Mouse (Mus musculus): ENCODE results near the gene Doc2a.

Gene Doc2a
- long read RNA-seq, experiment 1: 0 reads
- long read RNA-seq, experiment 2: 0 reads

DNA sequence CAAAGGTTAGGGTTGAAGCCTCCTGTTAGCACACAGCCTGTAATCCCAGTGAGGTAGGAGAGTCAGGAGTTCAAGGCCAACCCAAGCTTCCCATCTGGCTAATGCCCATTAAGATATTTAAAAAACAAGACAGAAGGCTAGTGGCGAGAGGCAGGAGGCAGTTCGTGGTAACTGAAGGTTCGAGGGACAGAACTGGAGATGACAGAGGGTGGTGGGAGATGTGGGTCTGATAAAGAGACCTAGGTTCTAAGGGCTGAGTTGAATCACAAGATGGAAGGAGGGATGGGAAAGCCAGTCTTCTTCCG, at the start of gene Doc2a:
TSS of gene Doc2a (plus strand) at position 301 of the 305 bp plus-strand sequence.
- intact Hi-C loops (cut with DNase I): no loop called here

DNA sequence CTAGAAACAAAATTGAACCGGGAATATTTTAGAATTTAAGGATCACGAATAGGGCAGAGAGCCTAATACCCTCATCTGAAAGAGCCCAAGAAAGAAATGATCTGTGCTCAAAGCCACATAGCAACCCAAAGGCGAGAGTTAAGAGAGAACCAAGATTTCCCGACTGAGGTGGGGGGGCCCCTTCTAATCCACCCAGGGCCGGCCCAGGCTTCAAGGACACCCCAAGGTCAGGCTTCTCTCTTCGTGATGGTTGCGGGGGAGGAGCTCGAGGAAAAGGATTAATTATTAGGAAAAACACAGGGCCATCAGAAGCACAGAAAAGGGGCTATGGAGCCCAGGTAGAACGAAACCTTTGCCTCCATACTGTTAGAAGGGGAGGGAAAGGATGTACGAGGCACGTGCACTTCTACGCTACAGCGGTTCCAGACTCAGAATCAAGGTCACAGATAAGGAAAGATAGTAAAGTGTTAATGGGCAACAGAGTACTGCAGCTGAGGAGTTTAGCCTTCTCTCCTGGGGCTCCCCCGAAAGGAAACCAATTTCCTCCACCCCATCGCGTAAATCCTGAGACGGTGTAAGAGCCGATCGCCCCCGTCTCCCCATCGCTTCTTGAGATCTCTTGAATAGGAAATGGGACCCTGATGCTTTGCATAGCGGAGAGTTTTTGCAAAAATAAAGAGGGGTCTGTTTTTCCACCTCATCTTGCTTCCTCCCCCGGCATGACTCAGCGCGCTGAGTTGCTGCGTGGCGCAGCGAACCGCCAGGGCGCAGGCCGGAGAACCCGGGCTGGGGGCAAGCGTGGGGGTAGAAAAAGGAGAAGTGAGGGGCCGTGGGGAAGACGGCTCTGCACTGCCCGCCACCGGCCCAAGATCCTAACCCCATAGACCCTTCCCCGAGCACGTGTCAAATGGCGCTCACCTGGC, 48.8 kb upstream of the Doc2a start:
- intact Hi-C loops (cut with DNase I): loop anchor here (5.0 kb wide), 1 partner anchor 36 kb away; no protein-coding TSS in a partner anchor

DNA sequence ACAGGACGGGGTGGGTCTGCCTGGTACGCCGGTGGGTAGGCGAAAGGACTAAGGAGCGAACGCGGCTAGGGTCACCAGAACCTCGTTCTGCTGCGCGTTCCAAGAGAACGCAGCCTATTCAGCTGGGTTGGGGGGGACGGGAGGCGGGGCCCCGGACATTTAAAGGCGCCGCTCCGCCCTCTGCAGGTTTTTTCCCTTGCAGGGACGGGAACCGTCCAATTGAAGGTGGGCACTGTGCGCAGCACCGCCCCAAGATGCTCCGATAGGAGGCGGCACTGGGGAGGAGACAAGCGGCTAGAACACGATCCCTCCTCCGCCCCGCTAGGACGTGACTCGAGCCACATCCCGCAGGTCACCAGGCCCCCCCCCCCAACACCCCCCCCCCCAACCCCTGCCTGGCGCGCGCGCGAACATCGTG, 48.2 kb upstream of the Doc2a start:
- intact Hi-C loops (cut with DNase I): loop anchor here (5.0 kb wide), 1 partner anchor 37 kb away; no protein-coding TSS in a partner anchor

DNA sequence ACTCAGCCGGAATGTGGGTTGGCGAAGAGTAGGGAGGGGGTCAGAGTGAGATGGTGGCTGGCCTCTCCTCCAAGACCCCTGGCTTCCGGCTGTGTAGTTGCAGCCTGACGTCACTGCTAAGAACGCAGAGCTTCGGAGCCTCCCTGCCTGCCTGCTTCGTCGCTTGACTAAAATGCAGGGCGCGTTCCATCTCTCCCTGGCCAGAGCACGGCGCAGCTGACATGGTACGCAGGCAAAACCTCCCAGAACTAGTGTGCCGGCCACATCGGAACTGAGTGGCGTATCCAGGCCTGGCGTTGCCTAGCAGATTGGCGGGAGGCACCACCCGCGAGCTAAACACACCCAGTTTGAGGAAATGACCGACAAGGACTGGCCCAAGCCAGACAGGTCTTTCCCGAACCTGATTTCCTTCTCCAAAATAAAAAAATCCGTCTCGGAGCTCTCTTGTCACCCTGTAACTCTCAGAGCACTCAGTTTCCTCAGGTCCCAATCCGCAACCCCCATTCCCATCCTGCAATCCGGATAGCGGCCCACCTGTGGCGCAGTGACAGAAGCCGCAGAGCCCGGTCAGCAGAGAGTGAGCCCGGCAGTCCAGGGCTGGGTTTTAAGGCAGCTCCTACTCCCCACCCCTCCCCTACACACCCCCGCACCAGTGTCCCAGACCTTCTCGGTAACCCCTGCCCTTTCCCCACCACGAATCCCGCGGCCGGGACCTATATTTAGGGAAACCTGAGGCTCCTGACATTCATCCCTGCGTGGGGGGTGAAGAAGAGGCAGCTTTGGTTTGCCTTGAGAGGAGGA, 47.5 kb upstream of the Doc2a start:
- intact Hi-C loops (cut with DNase I): loop anchor here (5.0 kb wide), 1 partner anchor 37 kb away; no protein-coding TSS in a partner anchor

DNA sequence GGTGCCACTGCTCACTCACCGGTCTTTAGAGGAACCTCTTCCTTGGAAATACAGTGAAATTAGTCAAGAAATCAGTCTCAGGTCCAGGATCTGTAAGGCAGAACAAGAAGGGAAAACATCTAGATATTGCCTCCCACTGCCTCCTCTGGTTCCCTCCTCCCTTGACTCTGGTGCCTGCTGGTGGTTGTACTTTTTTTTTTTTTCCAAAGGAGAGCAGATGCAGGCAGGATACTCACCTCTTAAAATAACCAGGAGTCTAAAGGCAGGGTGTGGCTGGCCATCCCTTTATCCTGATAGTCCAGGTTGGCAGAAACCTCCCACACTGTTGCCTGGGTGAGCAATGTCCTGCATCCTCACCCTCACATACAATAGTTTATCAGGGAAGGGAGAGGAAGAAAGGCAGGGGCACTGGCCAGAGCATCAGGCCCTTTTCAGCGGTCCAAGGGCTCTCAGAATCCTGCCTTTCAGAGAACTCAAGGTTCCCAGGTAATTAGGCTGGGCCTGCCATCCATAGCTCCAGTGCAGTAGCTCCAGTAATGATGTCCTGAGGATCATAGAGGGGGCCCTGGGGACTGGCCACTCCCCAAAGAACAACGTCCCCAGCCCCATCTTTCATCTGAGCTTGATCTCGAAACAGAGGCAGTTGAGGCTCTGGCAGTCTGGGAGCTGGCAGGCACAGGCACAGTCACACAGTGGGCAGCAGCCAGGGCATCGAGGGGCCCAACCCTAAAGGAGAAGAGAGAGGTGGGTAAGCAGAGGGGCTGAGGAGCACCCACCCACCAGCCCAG, 46.8 kb upstream of the Doc2a start:
- intact Hi-C loops (cut with DNase I): no loop called here

DNA sequence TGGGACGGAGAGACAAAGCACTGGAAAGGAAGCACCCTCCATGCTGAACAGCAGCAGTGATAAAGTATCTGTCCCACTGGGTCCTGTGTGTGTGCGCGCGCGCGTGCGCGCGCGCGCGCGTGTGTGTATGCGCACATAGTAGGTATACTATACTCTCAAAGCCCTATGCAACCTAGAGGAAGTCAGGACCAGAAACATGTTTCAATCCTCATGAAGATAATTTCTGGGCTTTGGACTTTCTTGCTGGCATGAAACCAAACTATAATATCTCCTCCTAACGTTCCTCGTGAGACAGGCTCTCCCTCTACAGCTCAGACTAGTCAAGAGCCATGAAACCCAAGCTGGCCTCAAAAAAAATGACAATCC, 46.2 kb upstream of the Doc2a start:
- intact Hi-C loops (cut with DNase I): no loop called here

DNA sequence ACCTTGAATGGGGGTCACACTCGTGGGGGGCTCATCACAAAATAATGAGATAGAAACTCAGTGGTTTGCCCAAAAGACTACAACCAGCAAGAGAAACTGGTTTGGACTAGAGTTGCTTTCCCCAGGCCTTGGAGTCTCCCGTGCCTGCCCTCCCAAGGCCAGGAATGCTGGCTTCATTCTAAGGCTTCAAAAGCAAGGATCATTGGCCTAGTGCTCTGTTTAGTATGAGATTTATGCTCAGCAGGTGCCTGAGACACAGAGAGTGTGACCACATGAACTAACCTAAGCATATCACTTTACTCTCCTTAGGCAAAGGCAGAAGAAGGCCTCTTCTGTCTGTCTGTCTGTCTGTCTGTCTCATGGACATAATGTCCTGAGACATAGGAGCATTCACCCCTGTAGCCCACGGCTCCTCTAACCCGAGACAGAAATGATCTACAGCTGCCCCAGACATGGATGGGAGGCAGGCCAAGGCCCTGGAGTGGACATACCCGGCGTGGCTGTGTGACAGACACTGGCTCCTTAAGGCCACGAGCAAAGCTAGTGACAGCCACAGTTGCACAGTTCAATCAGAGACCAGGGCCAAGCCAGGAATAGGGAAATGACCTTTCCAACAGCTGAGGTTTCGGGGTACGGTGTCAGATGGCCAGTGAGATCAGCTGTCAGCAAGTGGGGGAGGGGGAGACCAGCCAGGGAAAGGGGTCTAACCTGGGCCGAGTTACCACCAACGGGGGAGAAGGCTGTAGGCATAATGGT, 44.9 kb upstream of the Doc2a start:
- intact Hi-C loops (cut with DNase I): no loop called here

DNA sequence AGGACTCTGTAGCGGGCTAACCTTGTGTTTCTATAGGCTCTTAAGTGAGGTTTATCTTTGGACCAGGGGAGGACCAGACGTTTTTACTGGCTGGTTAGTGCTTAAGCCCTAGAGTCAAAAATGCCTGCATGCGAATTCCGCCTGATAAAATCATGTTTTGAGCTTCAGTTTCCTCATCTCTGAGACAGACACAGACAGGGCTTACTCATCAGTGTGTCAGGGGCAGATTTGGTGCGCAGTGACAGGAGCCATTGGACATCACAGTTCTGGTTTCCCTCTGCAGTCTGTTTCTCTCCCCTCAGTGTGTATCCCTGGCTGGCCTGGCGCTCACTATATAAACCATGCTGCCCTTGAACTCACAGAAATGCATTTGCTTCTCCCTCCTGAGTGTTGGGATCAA, 44.0 kb upstream of the Doc2a start:
- intact Hi-C loops (cut with DNase I): no loop called here

DNA sequence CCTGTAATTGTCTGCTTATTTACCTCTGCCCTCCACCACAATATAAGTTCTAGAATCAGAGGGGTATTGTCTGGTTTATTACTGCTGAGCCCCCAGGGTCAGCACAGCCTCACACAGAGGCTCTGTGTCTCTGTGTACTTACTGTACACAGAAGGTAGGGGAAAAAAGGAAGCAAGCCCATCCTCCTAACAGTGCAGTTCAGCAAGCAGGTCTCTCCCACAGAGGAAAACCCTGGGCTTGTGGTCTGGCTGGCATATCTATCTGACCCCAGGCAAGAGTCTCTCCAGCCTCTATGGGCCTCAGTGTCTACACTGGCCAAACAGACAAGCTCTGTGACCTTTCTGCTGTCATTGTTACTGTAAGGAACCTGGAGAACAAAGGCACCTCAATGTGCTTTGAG, 43.5 kb upstream of the Doc2a start:
- intact Hi-C loops (cut with DNase I): no loop called here

DNA sequence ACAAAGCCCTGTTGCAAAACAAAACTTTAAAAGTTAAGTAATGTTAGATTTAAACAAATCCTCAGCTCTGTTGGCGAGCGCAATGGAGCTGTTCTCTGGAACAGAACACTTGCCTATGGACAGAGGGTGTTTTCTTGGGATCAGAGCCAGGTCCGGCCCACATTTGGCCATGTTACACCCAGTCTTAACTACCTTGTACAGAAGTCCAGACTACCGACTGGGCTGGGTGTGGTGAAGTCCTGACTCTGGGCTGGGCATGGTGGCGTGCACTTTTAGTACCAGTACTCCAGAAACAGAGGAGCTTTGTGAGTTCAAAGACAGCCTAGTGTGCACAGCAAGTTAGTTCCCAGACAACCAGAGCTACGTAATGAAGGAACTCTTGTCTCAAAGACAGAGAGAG, 40.3 kb upstream of the Doc2a start:
- intact Hi-C loops (cut with DNase I): no loop called here

DNA sequence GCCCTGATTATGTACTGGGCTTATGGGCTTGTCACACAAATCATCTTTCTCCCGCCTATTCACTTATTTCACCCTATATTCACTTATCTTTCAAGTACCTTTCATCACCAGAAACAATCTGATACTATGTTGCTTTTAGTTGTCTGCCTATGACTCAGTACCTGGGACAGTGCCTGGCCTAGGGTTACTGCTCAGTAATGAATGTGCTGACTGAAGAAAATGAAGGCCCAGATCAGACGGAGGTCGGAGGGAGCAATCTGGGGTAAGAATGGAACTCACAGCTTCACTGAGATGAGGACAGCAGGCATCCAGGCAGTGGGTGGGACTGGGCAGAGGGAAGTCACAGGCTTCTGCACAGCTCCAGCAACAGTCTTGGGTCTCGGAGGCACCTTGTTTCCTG, 39.8 kb upstream of the Doc2a start:
- intact Hi-C loops (cut with DNase I): no loop called here

DNA sequence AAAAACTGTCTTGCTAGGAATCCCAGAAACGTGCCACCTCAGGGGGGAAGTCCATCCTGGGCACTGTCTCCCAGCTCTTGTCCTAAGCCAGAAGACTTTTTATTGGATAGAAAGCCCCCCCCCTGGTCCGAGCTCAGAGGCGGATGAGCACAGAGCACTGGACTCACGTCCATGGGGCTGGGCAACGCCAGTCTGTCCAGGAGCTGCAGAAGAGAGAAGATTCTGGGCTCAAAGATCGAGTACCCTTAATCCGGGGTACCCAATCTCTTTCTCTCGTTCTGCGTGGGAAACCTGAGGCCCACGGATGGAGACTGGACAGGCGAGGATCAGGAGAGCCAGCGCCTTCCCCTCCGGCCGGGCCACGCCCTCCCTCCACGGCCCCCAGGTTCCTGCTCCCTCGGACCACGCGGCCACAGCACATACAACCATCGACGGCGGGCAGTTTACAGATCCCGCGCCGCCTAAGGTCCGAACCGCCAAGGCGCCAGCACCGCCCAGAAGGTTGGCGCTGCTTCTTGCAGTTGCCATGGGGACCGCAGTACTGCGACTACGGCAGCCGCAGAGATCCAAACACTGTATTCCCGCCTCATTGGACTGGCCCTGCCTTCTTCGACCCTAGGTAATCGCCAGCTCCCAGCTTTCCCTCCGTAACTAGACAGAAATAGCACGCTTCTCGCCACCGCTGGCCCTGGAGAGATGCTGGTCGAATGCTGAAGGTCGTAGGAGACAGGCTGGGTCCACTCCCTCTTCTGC, 38.3 kb upstream of the Doc2a start:
- intact Hi-C loops (cut with DNase I): no loop called here

DNA sequence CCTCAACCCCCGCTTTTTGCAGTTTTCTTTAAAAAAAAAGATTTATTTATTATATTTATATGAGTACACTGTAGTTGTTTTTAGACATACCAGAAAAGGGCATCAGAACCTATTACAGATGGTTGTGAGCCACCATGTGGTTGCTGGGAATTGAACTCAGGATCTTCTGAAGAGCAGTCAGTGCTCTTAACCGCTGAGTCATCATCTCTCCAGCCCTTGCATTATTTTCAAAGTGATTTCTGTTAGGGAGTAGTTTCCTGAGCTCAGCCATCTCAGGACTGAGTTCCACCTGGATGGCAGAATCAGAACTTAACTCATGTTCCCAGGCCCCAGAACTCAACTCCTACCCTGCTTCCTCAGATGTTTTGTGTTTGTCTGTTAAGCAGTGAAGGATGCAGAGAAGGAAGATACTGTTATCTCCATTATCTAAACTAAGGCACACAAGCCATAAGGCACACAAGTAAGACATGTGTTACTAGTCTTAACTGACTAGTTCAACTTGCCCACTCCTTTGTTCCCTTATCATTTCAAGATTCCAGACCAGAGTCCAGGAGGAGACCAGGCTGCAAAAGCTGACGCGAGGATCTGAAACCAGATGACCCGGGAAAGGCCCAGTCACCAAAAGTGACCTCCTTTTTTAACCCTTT, 37.4 kb upstream of the Doc2a start:
- intact Hi-C loops (cut with DNase I): no loop called here

DNA sequence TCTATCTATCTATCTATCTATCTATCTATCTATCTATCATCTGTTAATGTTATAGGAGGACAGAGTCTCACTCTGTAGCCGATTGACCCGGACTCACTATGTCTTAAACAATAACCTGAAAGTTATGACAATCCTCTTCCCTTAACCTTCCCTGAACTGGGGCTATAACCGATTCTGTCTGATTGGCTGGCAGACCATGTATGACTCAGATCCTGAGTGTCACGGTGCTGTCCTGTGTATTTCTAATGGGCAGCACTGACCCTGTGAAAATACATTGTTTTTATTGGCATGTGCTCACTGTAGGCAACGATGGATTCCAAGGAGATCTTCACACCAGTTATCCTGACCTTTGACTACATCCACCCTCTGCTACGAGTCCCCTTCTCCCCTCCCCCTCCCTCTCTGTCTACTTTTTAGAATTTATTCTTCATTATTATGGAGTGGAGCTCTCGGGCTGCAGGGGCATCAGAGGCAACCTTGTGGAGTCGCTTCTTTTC, 31.4 kb upstream of the Doc2a start:
- intact Hi-C loops (cut with DNase I): no loop called here

DNA sequence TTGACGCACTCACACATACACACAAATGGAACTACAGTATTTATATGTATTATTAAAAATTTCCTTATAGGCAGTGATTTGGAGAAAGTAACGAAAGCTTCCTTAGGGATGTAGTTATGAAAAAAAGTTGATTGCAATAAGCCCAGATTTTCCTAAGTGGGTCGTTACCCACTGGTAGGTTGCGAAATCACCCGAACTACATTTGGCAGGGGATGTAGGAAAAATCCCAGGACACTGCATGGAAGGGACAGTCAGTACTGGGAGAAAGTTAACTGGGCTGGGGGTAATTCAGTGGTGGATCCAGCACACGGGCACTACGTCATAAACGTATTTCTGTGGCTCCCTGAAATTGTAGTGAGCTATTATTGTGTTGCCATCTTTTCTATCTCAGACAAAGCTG, 30.7 kb upstream of the Doc2a start:
- intact Hi-C loops (cut with DNase I): no loop called here

DNA sequence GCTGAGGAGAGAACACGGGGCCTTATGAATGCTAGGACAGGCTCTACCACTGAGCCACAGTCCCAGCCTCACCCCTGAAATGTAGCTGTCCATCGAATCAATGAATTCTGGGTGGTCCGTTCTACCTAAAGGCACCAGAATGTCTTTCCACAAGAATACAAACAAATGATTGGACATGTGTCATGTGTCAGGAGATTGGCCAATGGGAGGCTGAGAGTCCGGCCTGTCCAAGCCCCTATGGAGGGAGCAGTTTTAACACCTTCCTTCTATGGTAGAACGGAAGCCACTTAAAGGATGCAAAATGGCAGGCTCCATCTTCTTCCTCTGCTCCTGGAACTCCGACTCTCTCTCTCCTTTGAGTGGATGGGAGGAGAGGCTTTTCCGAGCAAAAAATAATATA, 29.6 kb upstream of the Doc2a start:
- intact Hi-C loops (cut with DNase I): no loop called here

DNA sequence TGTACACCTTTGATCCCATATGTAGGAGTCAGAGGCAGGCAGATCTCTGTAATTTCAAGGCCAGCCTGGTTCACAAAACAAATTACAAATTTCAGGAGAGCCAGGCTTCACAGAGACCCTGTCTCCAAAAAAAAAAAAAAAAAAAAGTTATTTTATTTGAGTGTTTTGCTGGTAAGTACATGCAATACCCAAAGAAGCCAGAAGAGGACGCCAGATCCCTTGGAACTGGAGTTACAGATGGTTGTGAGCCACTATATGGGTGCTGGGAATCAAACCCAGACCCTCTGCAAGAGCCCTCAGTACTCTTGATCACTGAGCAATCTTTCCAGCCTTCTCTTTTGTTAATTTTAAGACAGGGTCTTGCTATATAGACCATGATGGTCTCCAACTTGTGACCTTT, 28.4 kb upstream of the Doc2a start:
- intact Hi-C loops (cut with DNase I): no loop called here

DNA sequence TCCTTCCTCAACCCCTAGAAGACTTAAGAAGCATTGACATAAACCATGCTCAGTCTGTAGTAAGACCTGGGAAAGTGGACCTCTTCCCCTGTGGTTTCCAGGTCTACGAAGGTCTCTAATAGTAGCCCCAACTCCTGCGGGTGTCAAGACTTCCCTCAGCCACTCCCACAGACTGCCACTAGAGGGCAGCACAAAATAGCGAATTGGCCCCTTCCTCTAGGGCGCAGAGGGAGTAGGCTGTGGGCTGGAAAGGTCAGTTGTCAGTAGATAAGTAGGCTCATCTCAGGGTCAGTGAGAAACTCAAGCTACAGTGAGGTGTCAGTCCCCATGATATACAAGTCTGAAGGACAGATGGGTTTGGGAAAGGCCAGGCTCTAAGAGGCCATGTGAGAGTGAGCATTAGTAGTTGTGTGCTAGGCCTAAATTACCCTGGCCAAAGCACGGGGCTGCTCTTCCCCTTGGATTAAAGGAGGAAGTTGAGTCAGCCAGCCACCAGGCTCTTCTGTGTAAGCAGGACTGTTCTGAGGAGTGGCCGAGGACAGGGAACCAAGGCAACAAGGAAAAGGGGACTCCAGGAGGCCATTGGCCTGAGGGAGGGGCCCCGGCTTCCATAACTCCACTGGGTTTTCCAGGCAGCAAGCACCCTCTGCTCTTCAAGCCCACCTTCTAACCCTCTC, 25.2 kb upstream of the Doc2a start:
- intact Hi-C loops (cut with DNase I): loop anchor here (2.0 kb wide), 1 partner anchor 289 kb away; no protein-coding TSS in a partner anchor

DNA sequence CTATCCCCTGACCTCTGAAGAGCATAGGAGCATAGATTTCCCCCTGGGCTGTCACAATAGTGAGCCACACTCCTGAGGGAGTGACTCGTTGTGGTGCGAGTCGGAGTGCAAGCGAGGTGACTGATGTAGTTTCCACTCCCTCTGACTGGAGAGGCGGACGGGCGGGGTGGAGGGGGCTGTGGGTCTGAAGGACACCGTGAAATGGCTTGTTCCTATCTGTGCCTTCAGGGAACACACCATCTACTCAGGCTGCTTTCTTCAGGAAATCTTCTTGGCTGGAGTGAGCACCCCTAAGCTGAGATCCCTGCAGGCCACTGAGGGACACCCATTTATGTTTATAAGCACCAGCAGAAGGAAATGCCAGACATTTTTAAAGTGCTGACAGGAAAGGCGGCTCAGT, 24.5 kb upstream of the Doc2a start:
- intact Hi-C loops (cut with DNase I): loop anchor here (2.0 kb wide), 1 partner anchor 288 kb away; no protein-coding TSS in a partner anchor
